In the genomic region with DNA sequence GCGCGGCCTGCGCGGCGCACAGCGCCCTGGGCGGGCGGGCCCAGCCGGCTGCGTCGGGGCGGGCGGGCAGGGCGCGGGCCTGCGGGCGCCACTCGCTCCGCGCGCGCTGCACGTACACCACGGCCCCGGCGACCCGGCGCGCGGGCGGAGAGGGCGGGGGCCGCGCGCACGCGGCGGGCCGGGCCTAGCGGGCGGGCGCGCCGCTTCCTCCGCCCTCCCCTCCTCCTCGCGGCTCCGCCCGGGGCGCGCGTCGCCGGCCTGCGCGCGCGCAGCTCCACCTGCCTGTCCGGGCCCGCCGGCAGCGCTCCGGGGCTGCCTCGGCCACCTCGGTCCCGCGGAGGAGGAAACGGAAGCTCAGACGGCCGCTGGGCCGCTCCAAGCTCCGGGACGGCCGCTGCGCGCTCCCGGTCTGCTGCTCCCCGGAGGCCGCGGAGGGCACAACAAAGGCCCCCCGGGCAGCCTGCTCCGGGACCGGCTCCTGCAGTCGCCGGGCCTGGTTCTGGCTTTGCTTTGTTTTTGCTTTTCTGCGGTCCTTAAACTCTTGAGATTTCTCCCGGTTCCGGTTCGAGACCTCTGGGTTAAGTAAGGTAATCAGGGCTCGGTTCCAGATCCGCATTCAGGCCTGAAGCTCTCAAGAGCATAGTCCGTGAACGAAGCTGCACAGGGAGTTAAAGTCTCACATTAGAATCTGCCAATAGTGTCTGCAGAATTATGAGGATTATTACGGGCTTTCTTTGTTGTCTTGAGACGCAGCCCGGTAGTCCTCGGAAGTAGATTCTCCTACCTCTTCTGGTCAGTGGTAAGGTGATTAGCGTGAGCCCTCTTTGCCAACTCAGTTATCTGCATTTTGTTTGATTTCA, we compare ENCODE assay signal across 7 mouse cellular contexts. TPM values are rescaled to one million over a fixed set of nuclear protein-coding genes. Genes with fewer than 3 reads are reported as not detected.
A peak's percentile ranks its signal among the peaks of the same experiment; 100 is the strongest.
DNase-seq lines count a peak whose midpoint lies in the region; ATAC-seq lines count a peak whose summit lies in the region.

Egln1 (minus strand) TSS at position 116 of the 860 bp plus-strand sequence.

- H3K9ac ChIP-seq in intestine, embryonic 16.5 days (ENCODE audit: low read depth, low read length) = peak within 1 kb of the TSS; percentile 87
- H3K9ac ChIP-seq in midbrain, embryonic 12.5 days (replicated peaks) = peak within 1 kb of the TSS; percentile 79

- no peaks in the 10 kb centered on the region for H3K9me3 ChIP-seq in intestine, embryonic 16.5 days (ENCODE audit: control insufficient read depth, low read length)
- no peaks in the 10 kb centered on the region for H3K9me3 ChIP-seq in limb, embryonic 10.5 days (replicated peaks)
- no peaks in the 10 kb centered on the region for H3K9me3 ChIP-seq in midbrain, embryonic 12.5 days

- peak within 1 kb of the TSS; percentile 98 for H3K27ac ChIP-seq in intestine, embryonic 16.5 days (ENCODE audit: low read length)
- H3K27ac ChIP-seq in limb, embryonic 10.5 days = peak within 1 kb of the TSS; percentile 97
- H3K27ac ChIP-seq in midbrain, embryonic 12.5 days (replicated peaks) = peak within 1 kb of the TSS; percentile 98

- ATAC-seq in intestine, embryonic 16.5 days = peak; percentile 93
- peak; percentile 88 for ATAC-seq in midbrain, embryonic 12.5 days (ENCODE audit: low FRiP score, low read depth)

- peak within 1 kb of the TSS; percentile 88 for H3K4me2 ChIP-seq in intestine, embryonic 16.5 days (ENCODE audit: low read depth, low read length)
- peak within 1 kb of the TSS; percentile 84 for H3K4me2 ChIP-seq in midbrain, embryonic 12.5 days (replicated peaks)

- H3K36me3 ChIP-seq in intestine, embryonic 16.5 days (ENCODE audit: control insufficient read depth, insufficient read depth, low read length) = no peaks in the 10 kb centered on the region
- H3K36me3 ChIP-seq in limb, embryonic 10.5 days = peaks cover 11% of the 10 kb centered on the region
- H3K36me3 ChIP-seq in midbrain, embryonic 12.5 days = no peaks in the 10 kb centered on the region; the same call in 1 of the 2 replicates

- H3K27me3 ChIP-seq in intestine, embryonic 16.5 days (replicated peaks; ENCODE audit: control insufficient read depth, insufficient read depth, low read length) = no peaks in the 10 kb centered on the region
- H3K27me3 ChIP-seq in limb, embryonic 10.5 days (ENCODE audit: low read depth, poor library complexity, severe bottlenecking) = no peaks in the 10 kb centered on the region
- no peaks in the 10 kb centered on the region for H3K27me3 ChIP-seq in midbrain, embryonic 12.5 days

- WGBS in intestine, embryonic 16.5 days = under 1% methylated on average over 58 of the region's 98 CpGs
- 7% methylated on average over 90 of the region's 98 CpGs for WGBS in limb, embryonic 10.5 days
- WGBS in midbrain, embryonic 12.5 days = under 1% methylated on average over 38 of the region's 98 CpGs

- peak; percentile 89 for DNase-seq in adrenal gland, postnatal 14 days
- DNase-seq in embryo, embryonic 11.5 days (ENCODE audit: low read depth, low spot score) = peak; percentile 72
- peak; percentile 63 to 77 for DNase-seq in gastrocnemius, postnatal 4 days (ENCODE audit: low spot score in 2 of 2)
- peak; percentile 85 for DNase-seq in limb, embryonic 10.5 days (ENCODE audit: low spot score)
- DNase-seq in spleen, adult 12 weeks (ENCODE audit: low spot score) = peak; percentile 56

- peak within 1 kb of the TSS; percentile 92 for H3K4me3 ChIP-seq in intestine, embryonic 16.5 days (ENCODE audit: low read length)
- H3K4me3 ChIP-seq in limb, embryonic 10.5 days = peak within 1 kb of the TSS; percentile 90
- H3K4me3 ChIP-seq in midbrain, embryonic 12.5 days = peak within 1 kb of the TSS; percentile 78

- peaks cover 34% of the 10 kb centered on the region for H3K4me1 ChIP-seq in intestine, embryonic 16.5 days (ENCODE audit: control insufficient read depth, insufficient read depth, low read length)
- H3K4me1 ChIP-seq in limb, embryonic 10.5 days = peaks cover 41% of the 10 kb centered on the region
- H3K4me1 ChIP-seq in midbrain, embryonic 12.5 days = peaks cover 39% of the 10 kb centered on the region

RNA-seq across cellular contexts. Expression of gene Egln1, which starts in this region (rescaled TPM):
- total RNA-seq in adrenal gland, postnatal 14 days (2021) = 63.4 and 77.1 TPM in 2 replicates
- total RNA-seq in gastrocnemius, postnatal 4 days (2021) = 10 to 100 TPM; 53.0 to 53.5 TPM
- 9.4 and 11.0 TPM in 2 replicates for polyA plus RNA-seq in intestine, embryonic 16.5 days (2015; fragmentation: Nextera tagmentation; extraction: Ambion mirVana)
- polyA plus RNA-seq in limb, embryonic 10.5 days (2016; fragmentation: Nextera tagmentation; extraction: Ambion mirVana) = 9.9 and 10.1 TPM in 2 replicates
- 17.3 and 17.8 TPM in 2 replicates for polyA plus RNA-seq in midbrain, embryonic 12.5 days (2016; fragmentation: Nextera tagmentation; extraction: Ambion mirVana)

Comparison
In these comparisons a context has a peak if more than half of its experiments do, and no peak if none do; other contexts are left out.
1. Peak in every context shown above with its lines: DNase-seq, ATAC-seq, H3K4me3 ChIP-seq and H3K27ac ChIP-seq.